Mouse (Mus musculus) heart, postnatal 25 days (tissue): ENCODE measurements around the gene Gbp4. TPM values are rescaled to one million over a fixed set of nuclear protein-coding genes. Genes with fewer than 3 reads are reported as not detected.

Source experiments
- total RNA-seq, 2 experiments: library from RNA; stranded (reverse); gene quantifications; 2 replicates each; pipeline ENCODE4 v1.2.3; 2021

Gbp4 gene
- total RNA-seq, 2 experiments from 2014 or later, result 4.5 to 7.3 TPM

Other genes with a start within 250 kb of the Gbp4 start
- under 1 TPM; 0.16 to 0.31 TPM for gene Abcg3, start 156.9 kb downstream of the Gbp4 start, total RNA-seq
- 1 to 10 TPM; 7.5 to 8.7 TPM for gene Gbp9, start within 50 bp of the Gbp4 start, total RNA-seq
- gene Gbp8, start within 50 bp of the Gbp4 start, total RNA-seq, result under 1 TPM; 0.14 to 0.16 TPM
- gene Gbp10, start 99.9 kb upstream of the Gbp4 start, total RNA-seq, result under 1 TPM in 1 of 2 experiments, not detected in 1; 0.52 TPM
- gene Gm43302, start 154.1 kb upstream of the Gbp4 start, total RNA-seq, result under 1 TPM; 0.31 to 0.42 TPM
- gene Gbp6, start 154.1 kb upstream of the Gbp4 start, total RNA-seq, result 1 to 10 TPM; 2.6 to 4.6 TPM